Mouse (Mus musculus): ENCODE results near the gene Nfasc. TPM values are rescaled to one million over a fixed set of nuclear protein-coding genes. Genes with fewer than 3 reads are reported as not detected.
A peak's percentile ranks its signal among the peaks of the same experiment; 100 is the strongest.

Gene Nfasc
- polyA plus RNA-seq, 1 experiment from 2014 or later = 37.3 TPM

DNA sequence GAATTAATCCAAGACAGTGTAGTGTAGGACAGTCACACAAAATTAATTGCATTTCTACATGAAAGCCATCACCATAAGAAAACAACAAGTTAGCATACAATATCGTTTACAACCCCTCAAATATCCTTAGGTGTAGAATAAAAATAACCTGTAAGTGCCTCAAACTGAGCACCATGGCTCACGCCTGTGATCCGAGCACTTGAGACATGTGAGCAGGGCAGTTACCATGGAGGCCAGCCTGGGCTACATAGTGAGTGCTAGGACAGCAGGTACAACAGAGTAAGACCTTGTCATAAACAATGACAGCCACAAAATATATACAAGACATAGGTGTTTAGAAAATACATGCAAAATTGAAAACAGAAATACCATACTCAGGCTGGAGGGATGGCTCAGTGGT is 68.9 kb downstream of the Nfasc start:
- ATAC-seq (ENCODE audit: low FRiP score, low read depth) = no peak
- Histone ChIP-seq H3K27me3 (replicated peaks) (no peaks in the 10 kb centered on the region), H3K9me3 (no peaks in the 10 kb centered on the region), H3K36me3 (no peaks in the 10 kb centered on the region), H3K27ac (no peak overlapping the region), H3K9ac (no peak overlapping the region), H3K4me2 (replicated peaks) (no peak overlapping the region), H3K4me1 (no peaks in the 10 kb centered on the region), H3K4me3 (no peak overlapping the region)
- WGBS = 90% methylated on average over 3 of the region's 3 CpGs

GRCm38 (mm10) chr1:132669200-132669599 is 72.4 kb downstream of the Nfasc start:
- Histone ChIP-seq H3K36me3 (peaks cover 4% of the 10 kb centered on the region; the same call in 1 of the 2 replicates), H3K4me3 (no peak overlapping the region), H3K9ac (no peak overlapping the region), H3K4me2 (replicated peaks) (no peak overlapping the region), H3K4me1 (0 out of 2 replicates have a peak, but pooled peaks cover 5% of the 10 kb centered on the region), H3K27ac (no peak overlapping the region), H3K9me3 (no peaks in the 10 kb centered on the region), H3K27me3 (replicated peaks) (no peaks in the 10 kb centered on the region)
- 93% methylated on average over 6 of the region's 6 CpGs for WGBS
- no peak for ATAC-seq (ENCODE audit: low FRiP score, low read depth)

DNA sequence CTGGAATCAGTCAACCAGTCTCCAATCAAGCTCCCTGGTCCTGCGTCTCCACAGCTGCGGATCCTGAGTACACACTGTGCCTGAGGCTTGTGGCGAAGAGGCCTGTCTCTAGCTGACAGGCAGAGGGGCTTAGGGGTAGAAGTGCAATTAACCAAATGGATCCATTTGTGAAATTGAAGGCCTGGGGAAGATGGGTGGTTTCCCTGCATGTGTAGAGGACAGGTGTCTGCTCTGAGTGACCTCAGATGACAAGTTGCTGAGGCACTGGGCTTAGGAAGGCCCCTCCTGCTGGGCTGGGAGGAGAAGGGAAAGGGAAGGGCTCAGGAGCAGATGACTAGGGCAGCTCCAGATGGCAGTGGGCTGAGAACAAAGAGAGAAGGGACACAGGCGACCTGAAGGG is 81.2 kb downstream of the Nfasc start:
- Histone ChIP-seq H3K27me3 (replicated peaks) (no peaks in the 10 kb centered on the region), H3K9ac (no peak overlapping the region), H3K36me3 (peaks cover 7% of the 10 kb centered on the region; the same call in 1 of the 2 replicates), H3K9me3 (no peaks in the 10 kb centered on the region), H3K4me3 (no peak overlapping the region), H3K4me1 (peaks cover 29% of the 10 kb centered on the region), H3K4me2 (replicated peaks) (no peak overlapping the region), H3K27ac (peak overlapping the region; percentile 28)
- WGBS = 20% methylated on average over 4 of the region's 4 CpGs
- ATAC-seq (ENCODE audit: low FRiP score, low read depth) = peak; percentile 50

DNA sequence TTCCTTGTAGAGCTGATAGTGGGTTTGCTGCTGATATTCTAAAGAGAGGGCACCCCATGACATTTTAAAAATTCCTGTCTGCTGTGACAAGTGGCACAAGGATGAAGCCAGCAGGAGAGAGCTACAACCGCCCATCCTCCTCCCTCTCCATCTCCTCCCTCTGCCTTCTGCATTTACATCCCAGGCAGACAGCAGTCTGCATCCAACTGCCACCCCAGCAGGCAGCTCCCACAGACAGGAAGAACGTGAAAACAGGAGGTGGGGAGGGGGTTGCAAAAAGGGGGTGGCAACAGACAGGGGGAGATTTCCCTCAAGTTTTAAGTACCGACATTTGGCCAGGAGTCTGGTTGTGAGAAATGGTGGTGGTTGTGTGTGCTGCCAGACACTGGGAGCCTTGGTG is 82.0 kb downstream of the Nfasc start:
- peak; percentile 38; the same call in 1 of the 2 replicates for ATAC-seq (ENCODE audit: low FRiP score, low read depth)
- WGBS = 13% methylated on average over 3 of the region's 3 CpGs
- H3K27me3 ChIP-seq (replicated peaks) = no peaks in the 10 kb centered on the region
- no peak overlapping the region for H3K4me2 ChIP-seq (replicated peaks)
- no peaks in the 10 kb centered on the region for H3K9me3 ChIP-seq
- H3K9ac ChIP-seq = no peak overlapping the region
- peak overlapping the region; percentile 28 for H3K27ac ChIP-seq
- peaks cover 34% of the 10 kb centered on the region for H3K4me1 ChIP-seq
- peaks cover 7% of the 10 kb centered on the region; the same call in 1 of the 2 replicates for H3K36me3 ChIP-seq
- H3K4me3 ChIP-seq = no peak overlapping the region

GRCm38 (mm10) chr1:132655611-132656010 is 86.0 kb downstream of the Nfasc start:
- no peaks in the 10 kb centered on the region for H3K27me3 ChIP-seq (replicated peaks)
- WGBS = 70% methylated on average over 6 of the region's 6 CpGs
- H3K9ac ChIP-seq = no peak overlapping the region
- no peak overlapping the region for H3K4me2 ChIP-seq (replicated peaks)
- ATAC-seq (ENCODE audit: low FRiP score, low read depth) = no peak
- no peak overlapping the region for H3K27ac ChIP-seq
- peaks cover 46% of the 10 kb centered on the region for H3K4me1 ChIP-seq
- no peak overlapping the region for H3K4me3 ChIP-seq
- H3K36me3 ChIP-seq = no peaks in the 10 kb centered on the region
- H3K9me3 ChIP-seq = no peaks in the 10 kb centered on the region

GRCm38 (mm10) chr1:132654769-132655168 is 86.8 kb downstream of the Nfasc start:
- WGBS = 44% methylated on average over 9 of the region's 9 CpGs
- ATAC-seq (ENCODE audit: low FRiP score, low read depth) = peak; percentile 61; the same call in 1 of the 2 replicates
- Histone ChIP-seq H3K27ac (no peak overlapping the region), H3K4me3 (no peak overlapping the region), H3K4me2 (replicated peaks) (no peak overlapping the region), H3K27me3 (replicated peaks) (no peaks in the 10 kb centered on the region), H3K36me3 (no peaks in the 10 kb centered on the region), H3K9ac (no peak overlapping the region), H3K4me1 (peaks cover 41% of the 10 kb centered on the region), H3K9me3 (no peaks in the 10 kb centered on the region)

DNA sequence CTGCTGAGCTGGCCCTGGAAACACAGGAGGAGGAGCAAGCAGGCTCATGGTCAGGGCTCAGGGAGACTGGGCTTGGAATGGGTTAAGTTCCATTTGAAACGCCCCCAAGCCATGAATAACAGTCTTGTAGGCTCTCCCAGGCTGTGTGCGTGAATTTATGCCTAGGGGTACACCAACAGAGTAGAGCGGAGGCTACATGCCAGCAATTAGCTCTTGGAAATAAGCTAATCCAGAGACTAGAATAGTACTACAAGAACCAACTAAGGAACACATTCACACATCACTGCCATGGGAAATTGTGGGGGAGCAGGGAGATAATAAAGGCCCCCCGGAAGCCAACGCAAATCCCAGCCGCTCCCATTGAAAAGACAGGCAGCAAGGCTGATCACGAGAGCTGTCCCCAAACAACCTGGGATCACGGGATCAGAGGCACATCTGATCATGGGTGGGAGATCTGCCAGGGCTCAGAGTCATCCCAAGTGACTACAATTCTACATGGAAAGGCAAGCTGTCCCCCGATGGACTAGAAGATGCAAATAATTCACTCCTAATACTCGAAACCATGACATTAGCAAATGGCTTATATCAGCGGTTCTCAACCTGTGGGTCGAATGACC is 87.6 kb downstream of the Nfasc start:
- Histone ChIP-seq H3K27ac (no peak overlapping the region), H3K4me2 (replicated peaks) (no peak overlapping the region), H3K36me3 (no peaks in the 10 kb centered on the region), H3K27me3 (replicated peaks) (no peaks in the 10 kb centered on the region), H3K9ac (0 out of 2 replicates have a peak overlapping the region, but pooled peaks have one; percentile 5), H3K4me3 (no peak overlapping the region), H3K4me1 (peaks cover 33% of the 10 kb centered on the region), H3K9me3 (no peaks in the 10 kb centered on the region)
- WGBS = 72% methylated on average over 12 of the region's 12 CpGs
- no peak for ATAC-seq (ENCODE audit: low FRiP score, low read depth)

DNA sequence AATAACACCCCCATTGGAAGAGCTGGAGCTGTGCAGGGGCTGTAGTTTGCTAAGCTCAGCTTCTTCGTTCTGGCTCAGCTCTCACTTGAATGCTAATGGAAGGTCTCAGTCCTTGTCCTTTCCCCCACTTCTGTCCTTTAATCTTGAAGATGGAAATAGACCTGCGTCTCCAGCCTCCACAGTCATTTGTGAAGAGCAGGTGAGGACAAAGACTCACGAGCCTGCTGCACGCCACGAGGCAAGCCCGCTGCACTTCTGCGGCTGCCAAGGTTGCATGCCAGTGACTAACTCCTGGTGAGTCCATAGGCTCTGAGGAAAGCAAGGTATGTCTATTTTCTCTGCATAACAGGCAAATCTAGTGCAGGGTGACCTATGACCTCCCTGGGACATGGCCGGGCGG is 88.4 kb downstream of the Nfasc start:
- Histone ChIP-seq H3K4me1 (peaks cover 32% of the 10 kb centered on the region), H3K4me2 (replicated peaks) (no peak overlapping the region), H3K36me3 (no peaks in the 10 kb centered on the region), H3K27ac (no peak overlapping the region), H3K9ac (no peak overlapping the region), H3K9me3 (no peaks in the 10 kb centered on the region), H3K4me3 (no peak overlapping the region), H3K27me3 (replicated peaks) (no peaks in the 10 kb centered on the region)
- no peak for ATAC-seq (ENCODE audit: low FRiP score, low read depth)
- 87% methylated on average over 9 of the region's 9 CpGs for WGBS

GRCm38 (mm10) chr1:132650680-132651079 is 90.9 kb downstream of the Nfasc start:
- 50% methylated on average over 9 of the region's 9 CpGs for WGBS
- Histone ChIP-seq H3K4me2 (replicated peaks) (no peak overlapping the region), H3K9me3 (no peaks in the 10 kb centered on the region), H3K4me1 (peaks cover 30% of the 10 kb centered on the region), H3K9ac (no peak overlapping the region), H3K36me3 (no peaks in the 10 kb centered on the region), H3K27me3 (replicated peaks) (no peaks in the 10 kb centered on the region), H3K4me3 (no peak overlapping the region), H3K27ac (no peak overlapping the region)
- ATAC-seq (ENCODE audit: low FRiP score, low read depth) = no peak

DNA sequence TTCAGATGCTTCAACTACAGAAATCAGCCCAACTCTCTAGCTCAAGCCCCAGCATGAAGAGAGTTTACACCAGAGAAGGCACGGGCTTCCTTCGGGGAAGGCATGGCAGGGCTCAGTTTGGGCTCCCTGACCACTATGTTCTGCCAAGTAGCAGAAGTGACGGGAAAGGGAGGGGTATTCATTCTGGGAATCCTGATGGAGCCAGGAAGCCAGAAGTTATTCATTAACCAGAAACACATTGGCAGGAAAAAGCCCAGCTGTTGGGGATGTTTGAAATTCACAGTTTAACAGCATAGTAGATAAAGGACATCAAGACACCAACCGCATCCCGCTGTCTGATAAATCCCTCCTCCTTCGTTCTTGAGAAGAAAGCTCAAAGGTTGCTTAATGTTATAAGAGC is 93.6 kb downstream of the Nfasc start:
- Histone ChIP-seq H3K4me1 (peaks cover 9% of the 10 kb centered on the region), H3K36me3 (no peaks in the 10 kb centered on the region), H3K9me3 (no peaks in the 10 kb centered on the region), H3K4me2 (replicated peaks) (no peak overlapping the region), H3K27ac (no peak overlapping the region), H3K9ac (no peak overlapping the region), H3K4me3 (no peak overlapping the region), H3K27me3 (replicated peaks) (no peaks in the 10 kb centered on the region)
- WGBS = 60% methylated on average over 6 of the region's 6 CpGs
- ATAC-seq (ENCODE audit: low FRiP score, low read depth) = no peak

DNA sequence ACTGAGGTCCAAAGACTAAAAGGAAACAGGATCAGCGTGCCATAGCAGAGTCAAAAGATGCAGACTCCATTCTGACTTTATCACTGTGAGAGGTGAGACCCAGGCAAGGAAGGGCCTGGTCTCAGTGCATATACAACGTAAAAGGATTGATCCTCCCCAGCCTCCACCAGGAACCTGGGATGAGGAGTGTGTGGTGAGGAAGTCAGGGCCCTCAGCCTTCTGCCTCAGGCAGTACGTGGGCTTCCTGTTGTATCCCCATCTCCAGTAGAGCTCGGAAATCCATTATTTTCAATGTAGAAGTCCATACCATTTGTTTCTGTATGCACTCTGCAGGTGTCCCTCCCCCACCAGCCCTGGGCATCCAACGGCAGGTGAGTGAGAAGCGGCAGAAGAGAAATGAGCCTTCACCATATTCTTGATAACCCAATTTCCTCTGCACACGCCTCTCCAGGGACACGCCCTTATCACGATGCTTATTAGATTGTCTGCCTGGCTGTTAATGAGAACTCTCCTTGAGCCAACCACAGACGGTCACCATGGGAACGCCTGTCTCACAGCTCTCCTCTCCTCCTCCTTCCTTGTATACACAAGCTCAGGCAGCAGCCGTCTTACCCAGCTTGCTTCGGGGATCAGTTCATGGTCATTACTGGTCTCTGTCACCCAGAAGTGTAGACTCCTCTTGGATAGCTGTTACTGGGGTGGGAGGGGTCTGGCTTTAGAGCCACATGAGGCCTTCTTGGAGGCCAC is 100.4 kb downstream of the Nfasc start:
- H3K4me1 ChIP-seq = peaks cover 11% of the 10 kb centered on the region
- WGBS = 69% methylated on average over 13 of the region's 13 CpGs
- H3K9ac ChIP-seq = no peak overlapping the region
- H3K36me3 ChIP-seq = peaks cover 27% of the 10 kb centered on the region; the same call in 1 of the 2 replicates
- ATAC-seq (ENCODE audit: low FRiP score, low read depth) = peak; percentile 83
- no peak overlapping the region for H3K4me3 ChIP-seq
- no peaks in the 10 kb centered on the region for H3K9me3 ChIP-seq
- no peaks in the 10 kb centered on the region for H3K27me3 ChIP-seq (replicated peaks)
- no peak overlapping the region for H3K4me2 ChIP-seq (replicated peaks)
- 0 out of 2 replicates have a peak overlapping the region, but pooled peaks have one; percentile 20 for H3K27ac ChIP-seq

DNA sequence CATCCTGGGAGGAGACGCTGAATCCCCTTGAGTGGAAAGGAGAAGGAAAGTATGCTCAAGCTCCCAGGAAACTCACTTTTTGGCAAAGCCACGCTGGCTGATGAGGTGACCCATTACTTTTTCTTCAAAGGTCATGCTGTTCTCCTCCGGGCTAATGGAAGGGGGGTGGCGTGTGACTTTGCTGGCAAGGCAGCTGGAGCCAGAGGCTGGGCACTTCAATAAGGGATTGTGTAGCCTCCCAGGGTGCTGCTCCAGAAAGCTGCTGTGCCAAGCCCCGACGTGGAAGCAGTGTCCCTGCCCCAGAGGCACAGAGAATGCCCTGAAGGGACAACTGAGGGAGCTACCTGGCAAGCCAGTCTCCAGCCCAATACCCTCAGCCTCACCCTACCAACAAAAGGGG is 101.3 kb downstream of the Nfasc start:
- Histone ChIP-seq H3K27ac (0 out of 2 replicates have a peak overlapping the region, but pooled peaks have one; percentile 20), H3K4me3 (no peak overlapping the region), H3K36me3 (peaks cover 34% of the 10 kb centered on the region; the same call in 1 of the 2 replicates), H3K9ac (no peak overlapping the region), H3K4me2 (replicated peaks) (no peak overlapping the region), H3K27me3 (replicated peaks) (no peaks in the 10 kb centered on the region), H3K9me3 (no peaks in the 10 kb centered on the region), H3K4me1 (peaks cover 11% of the 10 kb centered on the region)
- ATAC-seq (ENCODE audit: low FRiP score, low read depth) = no peak
- 76% methylated on average over 6 of the region's 6 CpGs for WGBS

Measured in neural tube, embryonic 12.5 days (tissue).